Mouse (Mus musculus): ENCODE measurements around the gene Dnaaf5. TPM values are rescaled to one million over a fixed set of nuclear protein-coding genes. Genes with fewer than 3 reads are reported as not detected.

Dnaaf5 gene
- polyA plus RNA-seq, 1 experiment, result 6.7 TPM

DNA sequence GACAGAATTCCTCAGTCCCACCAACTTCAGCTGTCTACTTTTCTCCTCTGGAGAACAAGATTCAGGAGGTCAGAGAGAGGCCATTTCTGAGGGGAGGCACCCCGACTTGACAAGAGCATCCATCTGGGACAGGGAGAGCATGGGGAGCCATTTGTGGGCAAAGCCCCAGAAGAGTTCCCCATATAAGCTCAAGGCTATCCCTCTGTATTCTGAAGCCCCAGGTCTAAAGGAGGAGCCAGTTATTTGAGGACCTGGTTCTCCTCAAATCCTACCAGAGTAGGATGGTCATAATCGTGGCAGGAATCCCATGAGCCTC is 31.1 kb upstream of the Dnaaf5 start:
- Histone ChIP-seq H3K4me1 (ENCODE audit: control insufficient read depth, insufficient read depth, low read length) (no peaks in the 10 kb centered on the region), H3K27ac (ENCODE audit: insufficient read depth, low read length) (no peak overlapping the region), H3K4me3 (ENCODE audit: insufficient read depth, low read length) (no peak overlapping the region)
- TF ChIP-seq POLR2A (IDR thresholded peaks at IDR 0.05; ENCODE audit: extremely low read depth, insufficient read depth, low read length) (no peak), CTCF (IDR thresholded peaks at IDR 0.05; ENCODE audit: extremely low read depth, insufficient read depth, low read length) (no peak)

DNA sequence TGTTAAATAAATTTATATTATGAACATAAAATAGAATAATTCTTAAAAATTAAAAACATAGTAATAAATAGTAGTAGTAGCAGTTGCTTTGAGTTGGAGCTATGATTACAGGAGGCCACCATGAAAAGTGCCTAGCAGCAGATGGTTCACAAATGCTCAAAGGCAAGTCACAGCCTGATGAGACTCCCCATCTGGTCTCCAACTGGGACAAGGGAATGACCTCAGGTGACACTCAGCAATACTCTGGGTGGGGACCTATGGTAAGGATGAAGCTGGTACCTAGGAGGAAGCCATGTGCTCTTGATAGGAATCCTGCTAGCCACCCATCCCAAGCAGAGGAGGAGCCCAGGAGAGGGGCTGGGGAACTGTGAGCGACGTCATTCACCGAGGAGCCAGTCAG is 24.3 kb upstream of the Dnaaf5 start:
- Histone ChIP-seq H3K4me3 (ENCODE audit: insufficient read depth, low read length) (no peak overlapping the region), H3K27ac (ENCODE audit: insufficient read depth, low read length) (no peak overlapping the region), H3K4me1 (ENCODE audit: control insufficient read depth, insufficient read depth, low read length) (peaks cover 13% of the 10 kb centered on the region)
- TF ChIP-seq CTCF (IDR thresholded peaks at IDR 0.05; ENCODE audit: extremely low read depth, insufficient read depth, low read length) (no peak), POLR2A (IDR thresholded peaks at IDR 0.05; ENCODE audit: extremely low read depth, insufficient read depth, low read length) (no peak)

- peak overlapping the region; percentile 61; the same call in 1 of the 2 replicates for H3K27ac ChIP-seq (ENCODE audit: insufficient read depth, low read length)
- peak overlapping the region; percentile 73 for H3K4me3 ChIP-seq (ENCODE audit: insufficient read depth, low read length)
- TF ChIP-seq POLR2A (IDR thresholded peaks at IDR 0.05; ENCODE audit: extremely low read depth, insufficient read depth, low read length) (no peak), CTCF (IDR thresholded peaks at IDR 0.05; ENCODE audit: extremely low read depth, insufficient read depth, low read length) (no peak)
- H3K4me1 ChIP-seq (ENCODE audit: control insufficient read depth, insufficient read depth, low read length), result peaks cover 14% of the 10 kb centered on the region
Measured at GRCm38 (mm10) chr5:139128476-139129065, 21.5 kb upstream of the Dnaaf5 start.

DNA sequence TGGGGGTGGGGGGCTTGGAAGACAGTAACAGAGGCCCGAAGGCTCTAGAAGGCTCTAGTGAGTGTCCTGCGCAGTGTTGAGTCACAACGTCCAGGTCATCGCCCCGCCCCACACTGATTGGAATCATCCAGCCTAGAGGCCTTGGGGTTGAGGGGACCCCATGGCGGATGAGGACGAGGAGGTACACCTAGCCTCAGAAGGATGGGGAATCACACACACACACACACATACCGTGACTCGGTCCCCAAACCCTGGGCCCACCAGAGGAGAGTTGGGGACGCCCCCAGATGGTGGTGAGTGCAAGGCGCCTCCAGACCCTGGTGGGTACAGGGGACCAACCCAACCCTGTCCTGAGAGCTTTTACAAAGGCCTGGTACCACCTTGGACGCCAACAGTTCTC is 20.9 kb upstream of the Dnaaf5 start:
- Histone ChIP-seq H3K4me1 (ENCODE audit: control insufficient read depth, insufficient read depth, low read length) (peaks cover 14% of the 10 kb centered on the region), H3K27ac (ENCODE audit: insufficient read depth, low read length) (peak overlapping the region; percentile 61), H3K4me3 (ENCODE audit: insufficient read depth, low read length) (peak overlapping the region; percentile 73)
- TF ChIP-seq CTCF (IDR thresholded peaks at IDR 0.05; ENCODE audit: extremely low read depth, insufficient read depth, low read length) (no peak), POLR2A (IDR thresholded peaks at IDR 0.05; ENCODE audit: extremely low read depth, insufficient read depth, low read length) (peak; percentile 44; the same call in 1 of the 2 replicates)

DNA sequence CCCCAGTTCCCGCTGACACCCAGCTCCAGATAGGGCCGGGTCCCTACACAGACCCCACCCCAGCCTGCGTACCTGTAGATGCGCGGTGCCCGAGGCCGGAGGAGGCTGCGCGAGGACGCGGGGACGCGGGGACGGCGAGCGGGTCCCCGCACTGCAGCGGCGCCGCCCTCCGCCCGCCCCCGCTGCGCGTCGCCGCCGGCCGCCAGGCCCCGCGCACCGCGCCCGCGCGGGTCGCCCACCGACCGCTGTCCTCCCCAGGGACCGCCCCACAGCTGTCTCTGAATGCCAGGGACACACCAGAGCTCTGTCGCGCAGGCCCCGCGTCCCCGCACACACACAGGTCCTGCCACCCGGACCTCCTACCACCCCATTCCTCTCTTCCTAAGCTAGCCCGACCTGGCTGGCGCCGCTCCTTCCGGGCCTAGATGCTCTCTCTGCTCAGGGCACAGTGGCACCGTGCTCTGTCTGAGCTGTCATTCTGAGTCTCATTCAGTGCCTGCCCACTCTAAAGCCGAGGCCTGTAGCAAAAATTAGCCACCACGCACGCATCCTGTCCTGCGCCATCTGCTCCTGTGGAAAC is 20.4 kb upstream of the Dnaaf5 start:
- H3K27ac ChIP-seq (ENCODE audit: insufficient read depth, low read length), result peak overlapping the region; percentile 97
- H3K4me1 ChIP-seq (ENCODE audit: control insufficient read depth, insufficient read depth, low read length), result peaks cover 16% of the 10 kb centered on the region
- peak overlapping the region; percentile 73 for H3K4me3 ChIP-seq (ENCODE audit: insufficient read depth, low read length)
- TF ChIP-seq CTCF (IDR thresholded peaks at IDR 0.05; ENCODE audit: extremely low read depth, insufficient read depth, low read length), result no peak
- 0 out of 2 replicates have a peak, but pooled peaks have one; percentile 45 for TF ChIP-seq POLR2A (IDR thresholded peaks at IDR 0.05; ENCODE audit: extremely low read depth, insufficient read depth, low read length)

- peak overlapping the region; percentile 73 for H3K4me3 ChIP-seq (ENCODE audit: insufficient read depth, low read length)
- H3K4me1 ChIP-seq (ENCODE audit: control insufficient read depth, insufficient read depth, low read length), result peaks cover 17% of the 10 kb centered on the region
- H3K27ac ChIP-seq (ENCODE audit: insufficient read depth, low read length), result peak overlapping the region; percentile 97
- TF ChIP-seq POLR2A (IDR thresholded peaks at IDR 0.05; ENCODE audit: extremely low read depth, insufficient read depth, low read length), result no peak
- no peak for TF ChIP-seq CTCF (IDR thresholded peaks at IDR 0.05; ENCODE audit: extremely low read depth, insufficient read depth, low read length)
Measured at GRCm38 (mm10) chr5:139130351-139130750, 19.7 kb upstream of the Dnaaf5 start.

DNA sequence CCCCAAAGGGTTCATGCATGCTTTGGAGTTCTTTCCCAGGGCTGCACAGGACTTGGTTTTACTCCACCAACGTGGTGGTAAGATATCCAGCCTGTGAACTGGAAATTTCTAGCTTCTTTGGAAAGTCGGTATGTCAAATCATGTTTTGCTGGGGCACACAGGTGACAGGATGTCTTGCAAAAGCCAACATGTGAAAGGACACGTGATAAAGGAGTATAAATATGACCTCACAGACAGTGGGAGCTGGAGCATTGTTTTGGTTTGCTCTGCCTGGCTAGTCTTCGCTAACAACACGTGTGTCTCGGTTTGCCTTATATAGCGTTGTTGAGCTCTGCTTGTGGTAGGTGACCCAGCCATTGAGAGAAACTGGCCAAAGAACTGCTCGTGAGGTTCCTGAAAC is 15.5 kb upstream of the Dnaaf5 start:
- H3K4me1 ChIP-seq (ENCODE audit: control insufficient read depth, insufficient read depth, low read length), result peaks cover 14% of the 10 kb centered on the region
- H3K27ac ChIP-seq (ENCODE audit: insufficient read depth, low read length), result no peak overlapping the region
- no peak overlapping the region for H3K4me3 ChIP-seq (ENCODE audit: insufficient read depth, low read length)
- TF ChIP-seq POLR2A (IDR thresholded peaks at IDR 0.05; ENCODE audit: extremely low read depth, insufficient read depth, low read length) (no peak), CTCF (IDR thresholded peaks at IDR 0.05; ENCODE audit: extremely low read depth, insufficient read depth, low read length) (no peak)

- H3K4me1 ChIP-seq (ENCODE audit: control insufficient read depth, insufficient read depth, low read length), result peaks cover 15% of the 10 kb centered on the region
- no peak overlapping the region for H3K27ac ChIP-seq (ENCODE audit: insufficient read depth, low read length)
- H3K4me3 ChIP-seq (ENCODE audit: insufficient read depth, low read length), result no peak overlapping the region
- TF ChIP-seq POLR2A (IDR thresholded peaks at IDR 0.05; ENCODE audit: extremely low read depth, insufficient read depth, low read length) (no peak), CTCF (IDR thresholded peaks at IDR 0.05; ENCODE audit: extremely low read depth, insufficient read depth, low read length) (no peak)
Measured at GRCm38 (mm10) chr5:139136341-139136740, 13.7 kb upstream of the Dnaaf5 start.

DNA sequence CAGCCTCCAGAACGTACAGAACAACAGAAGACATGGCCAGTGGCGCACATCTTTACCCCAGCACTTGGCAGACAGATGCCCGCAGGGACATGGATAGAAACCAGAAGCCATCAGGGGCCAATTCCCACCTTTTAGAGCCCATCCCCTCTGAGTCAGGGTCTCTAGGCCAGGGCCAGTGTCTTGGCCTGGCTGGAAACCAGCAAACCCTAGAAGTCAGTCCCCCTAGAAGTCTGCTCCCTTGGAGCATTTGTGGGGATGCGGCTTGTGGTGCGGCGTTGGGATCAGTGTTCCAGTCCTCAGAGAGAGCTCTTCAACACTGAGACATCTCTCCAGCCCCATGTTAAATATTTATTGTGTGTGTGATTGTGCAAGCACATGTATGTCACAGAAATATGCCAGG is 12.8 kb upstream of the Dnaaf5 start:
- TF ChIP-seq CTCF (IDR thresholded peaks at IDR 0.05; ENCODE audit: extremely low read depth, insufficient read depth, low read length), result no peak
- no peak for TF ChIP-seq POLR2A (IDR thresholded peaks at IDR 0.05; ENCODE audit: extremely low read depth, insufficient read depth, low read length)
- Histone ChIP-seq H3K4me1 (ENCODE audit: control insufficient read depth, insufficient read depth, low read length) (peaks cover 15% of the 10 kb centered on the region), H3K4me3 (ENCODE audit: insufficient read depth, low read length) (no peak overlapping the region), H3K27ac (ENCODE audit: insufficient read depth, low read length) (no peak overlapping the region)

- no peak overlapping the region for H3K4me3 ChIP-seq (ENCODE audit: insufficient read depth, low read length)
- TF ChIP-seq POLR2A (IDR thresholded peaks at IDR 0.05; ENCODE audit: extremely low read depth, insufficient read depth, low read length) (no peak), CTCF (IDR thresholded peaks at IDR 0.05; ENCODE audit: extremely low read depth, insufficient read depth, low read length) (no peak)
- H3K27ac ChIP-seq (ENCODE audit: insufficient read depth, low read length), result no peak overlapping the region
- peaks cover 13% of the 10 kb centered on the region for H3K4me1 ChIP-seq (ENCODE audit: control insufficient read depth, insufficient read depth, low read length)
Measured at GRCm38 (mm10) chr5:139138261-139138925, 11.6 kb upstream of the Dnaaf5 start.

Measured in cortical plate, adult 2 months (tissue).